Mouse (Mus musculus): ENCODE data around the gene Ubl4b.

Ubl4b gene

GRCm38 (mm10) chr3:107554842-107555241 is at the start of gene Ubl4b:
TSS of gene Ubl4b (minus strand) at chr3:107555073.
- DNase-seq (ENCODE audit: low spot score) = no peak

- DNase-seq (ENCODE audit: low spot score) = no peak
These were observed 45.3 kb upstream of the Ubl4b start for GRCm38 (mm10) chr3:107600127-107600526.

DNA sequence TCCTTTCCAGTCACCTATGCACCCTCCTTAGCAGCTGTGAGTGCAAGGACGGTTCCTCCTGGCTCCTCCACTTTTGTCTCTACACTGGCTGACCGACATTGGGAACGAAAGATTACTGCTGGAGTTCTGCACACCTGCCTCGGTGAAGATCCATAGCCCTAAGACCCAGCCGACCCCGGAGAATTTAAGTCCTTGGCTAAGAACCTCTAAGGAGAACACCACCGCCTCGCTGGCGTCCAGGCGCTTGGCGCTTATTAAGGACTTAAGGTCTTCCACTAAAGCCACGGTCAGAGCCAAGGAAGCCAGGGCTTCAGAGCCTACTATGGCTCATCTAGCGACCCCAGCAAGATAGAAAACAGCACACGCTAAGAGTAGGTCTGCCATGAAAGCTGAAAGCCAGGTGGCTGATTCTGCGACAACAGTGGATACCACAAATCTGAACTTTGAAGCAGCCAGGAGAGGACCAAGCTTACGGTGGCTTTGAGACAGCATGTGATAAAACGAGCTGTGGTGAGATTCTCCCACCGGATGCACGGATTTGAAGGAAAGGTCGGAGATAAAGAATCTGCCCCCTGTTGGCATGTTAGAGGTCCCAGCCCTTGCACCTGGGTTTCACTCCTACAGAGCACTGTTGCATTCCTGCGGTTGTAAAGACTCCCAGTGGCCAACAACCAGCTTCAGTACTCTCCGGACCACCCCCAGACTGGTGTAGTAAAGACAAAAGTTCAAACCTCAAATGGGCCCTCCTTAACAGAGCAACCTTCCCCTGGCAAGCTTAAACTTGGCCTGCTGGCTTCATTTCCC is 42.9 kb upstream of the Ubl4b start:
- DNase-seq (ENCODE audit: low spot score) = no peak

- no peak for DNase-seq (ENCODE audit: low spot score)
These were observed 42.3 kb upstream of the Ubl4b start for GRCm38 (mm10) chr3:107597134-107597533.

GRCm38 (mm10) chr3:107596559-107596958 is 41.7 kb upstream of the Ubl4b start:
- no peak for DNase-seq (ENCODE audit: low spot score)

DNA sequence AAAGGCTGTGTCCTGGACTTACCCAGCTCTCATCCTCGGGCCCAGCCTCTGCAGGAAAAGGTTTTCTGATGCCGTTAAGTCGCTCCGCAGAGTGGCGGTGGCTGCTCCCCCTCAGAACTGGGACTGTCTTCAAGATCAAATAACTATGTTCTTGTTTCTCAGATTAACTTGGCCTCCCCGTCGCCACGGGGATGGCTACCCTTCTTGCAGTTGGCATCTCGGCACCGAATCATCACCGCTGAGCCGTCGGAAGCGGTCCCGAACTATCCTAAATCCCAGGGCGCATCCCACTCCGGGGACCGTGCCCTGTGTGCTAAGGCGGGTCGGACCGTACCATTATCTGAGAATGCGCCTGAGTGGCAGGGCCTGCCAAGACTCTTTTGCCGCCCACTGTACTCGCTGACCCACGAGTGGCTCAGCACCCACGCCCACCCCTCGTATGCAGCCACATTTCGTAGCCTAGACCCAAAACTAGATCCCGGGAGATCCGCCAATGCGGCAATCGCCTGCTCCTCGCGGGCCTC is 41.1 kb upstream of the Ubl4b start:
- no peak for DNase-seq (ENCODE audit: low spot score)

- no peak for DNase-seq (ENCODE audit: low spot score)
These were observed 40.5 kb upstream of the Ubl4b start for GRCm38 (mm10) chr3:107595264-107595937.

DNA sequence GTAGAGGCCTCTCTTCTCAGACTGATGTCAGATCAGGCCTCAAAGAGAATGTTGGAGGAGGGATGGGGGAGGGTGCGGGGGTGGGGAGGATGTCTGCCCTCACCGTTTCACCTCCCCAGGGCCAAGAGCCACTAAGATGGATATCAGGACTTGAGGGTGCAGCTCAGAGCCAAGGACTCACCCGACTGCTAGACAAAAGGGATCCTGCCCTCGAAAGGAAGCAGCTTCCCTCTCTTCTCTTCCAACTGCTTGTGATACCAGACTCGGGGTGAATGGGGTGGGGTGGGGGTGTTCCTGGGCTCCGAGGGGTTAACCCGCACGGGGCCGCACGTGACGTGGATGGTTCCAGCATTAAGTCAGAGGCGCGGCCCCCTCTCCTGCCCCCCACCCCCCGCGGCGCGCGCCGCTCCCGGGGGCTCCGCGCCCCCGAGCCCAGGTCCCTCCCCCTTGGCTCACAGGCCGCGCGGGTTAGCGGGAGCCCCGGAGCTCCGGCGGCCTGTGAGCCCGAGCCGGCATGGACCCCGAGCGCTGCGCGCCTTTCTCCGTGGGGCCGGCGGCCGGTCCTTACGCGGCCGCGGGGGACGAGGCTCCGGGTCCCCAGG is 39.9 kb upstream of the Ubl4b start, which contains the start of gene Alx3:
Alx3 (plus strand) TSS at position 370 of the 602 bp plus-strand sequence.
- no peak for DNase-seq (ENCODE audit: low spot score)

GRCm38 (mm10) chr3:107593632-107594031 is 38.8 kb upstream of the Ubl4b start:
- DNase-seq (ENCODE audit: low spot score) = no peak

- no peak for DNase-seq (ENCODE audit: low spot score)
These were observed 36.7 kb upstream of the Ubl4b start for GRCm38 (mm10) chr3:107591612-107592011.

DNA sequence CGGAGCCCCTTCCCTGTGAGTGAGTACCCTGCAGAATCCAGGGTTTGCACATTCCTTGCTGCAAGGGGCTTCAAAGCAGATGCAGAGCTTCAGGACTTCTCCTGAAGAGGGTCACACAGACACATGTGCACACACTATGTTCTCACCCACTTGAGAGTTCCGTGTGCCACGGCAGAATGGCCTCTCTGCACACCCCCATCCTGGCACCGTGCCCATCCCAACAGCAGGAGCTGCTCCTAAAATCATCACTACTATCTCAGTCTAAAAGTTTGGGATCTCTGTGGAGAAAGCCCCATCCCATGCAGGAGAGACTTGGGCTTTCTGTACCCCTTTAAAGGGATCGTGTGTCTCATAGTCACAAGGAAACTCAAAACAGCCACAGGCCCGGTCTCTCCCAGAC is 31.6 kb upstream of the Ubl4b start:
- no peak for DNase-seq (ENCODE audit: low spot score)

- no peak for DNase-seq (ENCODE audit: low spot score)
These were observed 29.0 kb upstream of the Ubl4b start for GRCm38 (mm10) chr3:107583893-107584292.

DNA sequence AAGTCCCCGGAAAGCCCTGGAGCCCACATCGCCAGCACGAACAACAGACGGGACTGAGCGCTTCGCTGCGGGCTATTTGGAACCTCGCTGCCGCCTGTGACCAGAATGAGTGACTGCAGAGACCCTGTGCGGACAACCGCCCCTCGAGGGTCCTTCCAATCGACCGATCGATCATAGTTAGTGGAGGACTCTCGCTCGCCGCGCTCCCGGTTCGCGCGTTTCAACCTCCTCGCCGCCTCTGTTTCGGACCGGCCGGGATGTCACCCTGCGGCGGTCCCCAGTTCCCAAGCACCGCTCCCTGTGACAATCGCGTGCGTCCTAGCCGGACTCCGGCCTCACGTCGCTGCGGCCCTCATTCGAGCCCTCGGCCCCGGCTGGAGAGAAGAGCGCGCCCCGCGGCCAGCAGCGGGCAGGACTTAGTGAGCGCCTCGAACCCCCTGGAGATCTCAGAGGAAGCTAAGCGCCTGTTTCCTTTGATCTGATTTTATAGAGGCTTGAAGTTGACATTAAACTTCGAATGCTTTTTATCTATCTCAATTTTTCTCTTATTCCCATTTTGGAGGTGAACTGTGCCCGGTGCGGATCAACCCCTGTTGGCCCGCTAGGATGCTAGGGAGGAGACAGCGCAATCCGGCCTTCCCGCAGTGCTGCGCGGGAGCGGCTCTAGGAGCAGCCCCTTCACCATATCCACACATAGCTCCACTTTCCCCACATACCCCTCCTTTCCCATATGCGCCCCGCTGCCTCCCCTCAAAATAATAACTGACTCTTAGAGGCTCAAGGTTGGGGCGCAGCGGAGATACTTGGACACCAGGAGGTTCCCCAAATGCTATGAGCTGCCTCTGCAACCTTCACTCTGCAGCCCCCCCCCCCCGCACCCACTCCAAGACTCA is 28.2 kb upstream of the Ubl4b start:
- no peak for DNase-seq (ENCODE audit: low spot score)

DNA sequence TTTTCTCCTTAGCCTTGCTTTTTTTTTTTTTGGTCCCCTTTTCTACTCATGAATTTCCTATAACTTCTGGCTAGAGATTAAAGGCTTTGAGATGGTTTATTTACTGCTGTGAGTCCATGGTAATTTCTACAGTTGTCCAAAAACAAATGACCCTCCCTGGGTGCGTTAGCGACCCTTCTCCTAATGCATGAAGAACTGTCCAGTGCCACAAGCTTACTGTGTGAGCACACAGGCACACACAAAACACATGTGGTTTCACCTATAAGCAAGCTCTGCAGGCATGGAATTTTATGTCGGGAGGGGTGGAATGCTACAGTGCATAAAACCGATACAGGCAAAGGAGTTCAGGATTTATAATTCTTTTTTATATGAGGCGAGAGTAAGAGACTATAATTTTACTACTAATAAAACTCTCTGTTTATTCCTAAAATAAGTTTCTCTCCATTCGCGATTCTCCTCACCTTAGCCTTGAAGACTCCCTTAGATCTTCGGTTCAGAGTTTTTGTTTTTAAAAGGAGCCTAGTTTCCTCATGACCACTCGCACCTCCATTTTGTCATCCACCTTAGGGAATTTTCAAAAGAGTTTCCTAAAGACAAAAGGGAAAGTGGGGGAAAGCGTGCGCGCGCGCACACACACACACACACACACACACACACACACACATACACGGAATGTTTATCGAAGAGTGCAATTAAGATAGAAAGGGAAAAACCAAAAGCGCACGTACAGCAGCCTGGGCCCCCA is 27.4 kb upstream of the Ubl4b start:
- no peak for DNase-seq (ENCODE audit: low spot score)

- DNase-seq (ENCODE audit: low spot score) = no peak
These were observed 26.5 kb upstream of the Ubl4b start for GRCm38 (mm10) chr3:107581103-107582010.

GRCm38 (mm10) chr3:107579466-107579865 is 24.6 kb upstream of the Ubl4b start:
- peak; percentile 66 for DNase-seq (ENCODE audit: low spot score)

DNA sequence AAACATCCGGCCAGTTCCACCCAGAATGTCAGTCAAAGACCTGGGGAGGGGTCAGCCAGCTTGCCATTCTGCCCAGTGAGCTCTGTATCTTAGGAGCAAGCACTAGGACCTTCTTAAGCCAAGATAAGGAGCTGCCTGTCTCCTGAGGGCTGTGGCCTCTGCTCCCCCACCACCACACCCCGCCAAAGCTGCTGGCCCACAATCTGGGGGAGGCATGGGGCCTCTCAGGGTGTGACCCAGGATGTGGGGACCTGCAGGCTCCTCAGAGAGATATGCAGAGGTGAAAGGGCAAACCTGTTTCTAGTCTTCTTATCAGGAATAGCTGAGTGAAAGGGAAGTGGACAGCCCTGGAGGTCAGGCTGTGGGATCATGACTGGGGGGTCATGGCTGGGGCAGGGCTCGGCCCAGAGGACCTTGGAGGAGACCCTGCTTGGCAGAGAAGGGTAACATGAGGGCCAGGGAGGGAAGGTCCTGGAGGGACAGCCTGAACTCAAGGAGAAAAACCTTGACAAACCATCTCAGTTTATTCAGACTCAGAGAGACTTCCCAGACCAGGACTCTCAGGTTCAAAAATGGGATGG is 23.0 kb upstream of the Ubl4b start:
- DNase-seq (ENCODE audit: low spot score) = no peak

DNA sequence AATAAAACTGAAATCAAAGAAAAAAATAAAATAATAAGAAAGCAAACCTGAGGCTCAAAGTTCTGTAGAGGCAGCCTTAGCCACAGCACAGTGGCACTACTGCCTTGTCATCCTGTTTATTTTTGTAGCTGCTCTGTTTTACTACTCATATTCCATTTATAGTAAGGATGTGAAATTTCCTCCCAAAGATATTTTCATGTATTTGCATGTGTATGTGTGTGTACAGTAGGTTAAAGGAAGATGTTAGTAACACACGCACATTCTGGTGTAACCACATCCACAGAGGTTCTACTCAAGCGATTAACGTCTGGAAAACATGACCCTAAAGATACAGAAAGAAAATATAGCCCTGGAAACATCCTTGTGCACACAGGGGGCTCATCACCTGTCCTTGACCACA is 21.9 kb upstream of the Ubl4b start:
- DNase-seq (ENCODE audit: low spot score) = no peak

DNA sequence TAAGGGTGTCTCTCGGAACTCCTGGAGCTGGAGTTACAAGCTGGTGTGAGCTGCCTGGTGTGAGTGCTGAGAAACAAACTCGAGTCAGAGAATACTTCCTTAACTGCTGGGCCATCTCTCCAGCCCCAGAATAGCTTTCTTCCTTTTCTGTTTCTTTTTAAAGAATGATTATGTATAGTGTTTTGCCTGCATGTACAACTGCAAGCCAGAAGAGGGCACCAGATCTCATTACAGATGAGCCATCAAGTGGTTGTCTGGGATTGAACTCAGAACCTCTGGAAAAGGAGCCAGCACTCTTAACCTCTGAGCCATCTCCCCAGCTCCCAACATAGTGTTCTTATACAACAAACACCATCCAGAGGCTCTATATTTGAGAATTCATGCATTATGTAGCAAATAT is 16.3 kb upstream of the Ubl4b start:
- DNase-seq (ENCODE audit: low spot score) = no peak

DNA sequence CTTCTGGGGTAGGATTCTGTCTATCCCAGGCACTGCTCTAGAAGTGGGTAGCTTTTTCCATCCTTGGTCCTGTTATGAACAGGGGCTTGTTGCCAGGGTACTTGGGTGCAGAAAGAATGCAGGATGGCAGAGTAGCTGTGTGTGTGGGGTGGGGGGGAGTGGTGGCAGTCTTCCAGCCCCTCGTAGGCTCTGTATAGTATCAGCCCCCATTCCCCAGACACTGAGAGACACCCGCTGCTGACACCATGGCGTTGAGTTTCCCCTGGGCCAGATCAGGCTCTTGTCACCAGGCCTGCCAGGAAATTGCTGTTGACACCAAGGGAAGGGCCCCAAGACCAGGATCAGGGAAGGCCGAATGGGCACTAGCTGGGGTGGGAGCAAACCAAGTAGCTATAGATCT is 13.8 kb upstream of the Ubl4b start:
- no peak for DNase-seq (ENCODE audit: low spot score)
